Mouse (Mus musculus): Measurements from ENCODE around the gene Cachd1.

Cachd1 gene

DNA sequence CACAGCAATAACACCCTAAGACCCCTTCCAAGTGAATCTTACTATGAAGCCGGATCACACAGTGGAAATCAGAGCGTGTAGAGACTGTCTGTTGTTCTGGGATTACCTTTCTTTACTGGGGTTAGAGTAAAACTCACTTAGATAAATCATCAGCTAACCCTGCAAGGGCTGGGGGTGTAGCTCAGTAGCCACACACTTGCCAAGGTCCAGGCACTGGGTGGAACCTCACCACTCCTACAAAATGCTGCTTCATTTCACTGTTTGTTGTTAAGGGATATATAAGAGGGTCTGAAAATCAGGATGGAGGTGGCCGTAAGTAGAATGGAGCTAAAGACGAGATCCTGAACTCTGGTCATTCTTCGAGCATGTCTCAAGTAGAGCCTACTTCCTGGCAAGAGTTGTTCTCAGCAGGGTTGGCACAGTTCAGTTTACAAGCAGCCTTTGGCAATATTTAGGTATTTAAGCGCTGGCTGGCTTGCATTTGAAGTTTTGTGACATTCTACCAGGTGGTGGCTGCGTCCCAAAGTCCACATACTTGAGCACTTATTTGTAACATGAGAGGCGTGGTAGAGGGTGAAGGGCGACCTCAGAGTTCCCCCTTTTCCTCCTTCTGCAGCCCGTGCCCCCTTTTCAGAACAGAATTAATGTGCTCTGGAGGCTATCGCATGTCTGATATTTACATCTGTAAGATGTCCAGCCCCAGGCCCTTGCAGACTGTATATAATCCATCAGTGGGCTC lies 146.5 kb downstream of the Cachd1 start:
- DNase-seq (ENCODE audit: low spot score in 2 of 2) = no peak

- DNase-seq (ENCODE audit: low spot score in 2 of 2) = no peak
These were observed 147.1 kb downstream of the Cachd1 start for GRCm38 (mm10) chr4:100923598-100923997.

- no peak for DNase-seq (ENCODE audit: low spot score in 2 of 2)
These were observed 147.8 kb downstream of the Cachd1 start for GRCm38 (mm10) chr4:100924276-100924675.

DNA sequence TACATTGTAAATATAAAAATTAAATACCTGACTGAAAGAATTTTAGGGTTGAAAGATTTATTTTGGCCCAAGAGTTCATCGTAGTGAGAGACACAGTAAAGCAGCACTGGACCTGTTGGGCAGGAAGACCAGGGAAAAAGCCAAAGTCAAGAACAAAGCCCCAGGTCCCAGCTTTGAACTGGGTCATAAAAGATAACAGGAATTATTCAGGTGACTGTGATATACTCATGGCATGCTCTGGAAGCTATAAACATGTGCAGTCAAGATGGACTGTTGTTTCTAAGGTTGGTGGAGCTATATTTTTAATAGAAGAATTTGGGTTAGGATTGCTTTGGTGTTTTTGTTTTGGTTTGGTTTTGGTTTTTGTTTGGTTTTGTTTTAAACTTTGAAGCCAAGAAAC lies 148.7 kb downstream of the Cachd1 start:
- DNase-seq (ENCODE audit: low spot score in 2 of 2) = no peak

DNA sequence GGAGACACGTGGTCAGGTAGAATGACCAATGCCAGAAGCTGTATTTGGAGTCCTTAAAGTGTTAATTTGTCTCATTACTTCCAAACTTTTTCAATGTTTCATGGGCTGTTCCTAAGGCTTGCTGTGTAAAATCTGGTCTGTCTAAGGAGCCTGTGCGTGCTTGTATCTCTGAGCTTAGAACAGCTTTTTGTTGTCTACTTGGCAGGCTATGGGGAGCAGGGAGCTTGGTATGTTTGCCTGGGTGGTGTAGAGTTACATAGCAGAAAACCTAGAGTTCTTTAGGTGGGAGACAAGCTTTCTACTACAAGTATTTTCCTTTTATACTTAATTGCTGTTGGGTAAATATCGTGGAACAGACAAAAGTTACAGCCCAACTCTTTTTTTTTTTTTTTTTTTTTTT lies 150.1 kb downstream of the Cachd1 start:
- DNase-seq (ENCODE audit: low spot score in 2 of 2) = no peak

DNA sequence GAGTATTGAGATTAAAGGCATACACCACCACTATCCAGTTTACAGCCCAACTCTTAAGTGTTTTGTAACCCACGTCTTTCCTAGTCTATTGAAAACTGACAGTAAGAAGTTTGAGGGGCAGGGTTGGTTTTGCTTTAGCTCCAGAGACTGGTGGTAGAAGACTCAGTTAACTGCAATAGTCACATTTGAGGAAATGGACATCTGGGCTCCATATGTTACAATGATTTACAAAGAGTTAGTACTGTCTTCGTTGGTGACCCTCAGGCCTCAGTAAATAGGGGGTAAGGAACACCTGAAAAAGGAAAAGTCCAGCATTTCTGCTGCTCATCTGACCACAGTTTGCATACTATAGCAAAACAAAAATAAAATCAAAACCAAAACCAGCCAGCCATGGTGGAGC lies 150.6 kb downstream of the Cachd1 start:
- DNase-seq (ENCODE audit: low spot score in 2 of 2) = no peak

- no peak for DNase-seq (ENCODE audit: low spot score in 2 of 2)
These were observed 167.2 kb downstream of the Cachd1 start for GRCm38 (mm10) chr4:100943689-100944088.

DNA sequence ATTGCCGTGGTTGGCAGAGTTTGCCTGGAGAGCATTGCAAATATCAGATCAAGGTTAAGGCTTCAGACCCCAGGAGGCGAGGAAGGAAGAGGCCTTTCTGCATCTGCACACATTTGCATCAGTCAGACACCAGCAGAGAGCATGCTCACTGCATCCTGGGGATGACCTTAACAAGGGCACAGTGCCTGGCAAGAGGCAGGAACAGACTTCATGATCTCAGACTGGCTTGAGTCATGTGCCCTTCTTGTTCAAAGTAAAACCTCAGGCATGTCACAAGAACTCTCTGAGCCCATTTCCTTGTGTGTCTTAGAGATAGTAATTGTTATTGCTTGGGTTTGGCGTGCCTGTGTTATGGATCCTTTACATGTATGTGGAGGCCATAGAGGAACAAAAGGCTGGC lies 167.8 kb downstream of the Cachd1 start:
- DNase-seq (ENCODE audit: low spot score in 2 of 2) = no peak

GRCm38 (mm10) chr4:100945171-100945899 lies 168.9 kb downstream of the Cachd1 start:
- DNase-seq (ENCODE audit: low spot score in 2 of 2) = no peak

DNA sequence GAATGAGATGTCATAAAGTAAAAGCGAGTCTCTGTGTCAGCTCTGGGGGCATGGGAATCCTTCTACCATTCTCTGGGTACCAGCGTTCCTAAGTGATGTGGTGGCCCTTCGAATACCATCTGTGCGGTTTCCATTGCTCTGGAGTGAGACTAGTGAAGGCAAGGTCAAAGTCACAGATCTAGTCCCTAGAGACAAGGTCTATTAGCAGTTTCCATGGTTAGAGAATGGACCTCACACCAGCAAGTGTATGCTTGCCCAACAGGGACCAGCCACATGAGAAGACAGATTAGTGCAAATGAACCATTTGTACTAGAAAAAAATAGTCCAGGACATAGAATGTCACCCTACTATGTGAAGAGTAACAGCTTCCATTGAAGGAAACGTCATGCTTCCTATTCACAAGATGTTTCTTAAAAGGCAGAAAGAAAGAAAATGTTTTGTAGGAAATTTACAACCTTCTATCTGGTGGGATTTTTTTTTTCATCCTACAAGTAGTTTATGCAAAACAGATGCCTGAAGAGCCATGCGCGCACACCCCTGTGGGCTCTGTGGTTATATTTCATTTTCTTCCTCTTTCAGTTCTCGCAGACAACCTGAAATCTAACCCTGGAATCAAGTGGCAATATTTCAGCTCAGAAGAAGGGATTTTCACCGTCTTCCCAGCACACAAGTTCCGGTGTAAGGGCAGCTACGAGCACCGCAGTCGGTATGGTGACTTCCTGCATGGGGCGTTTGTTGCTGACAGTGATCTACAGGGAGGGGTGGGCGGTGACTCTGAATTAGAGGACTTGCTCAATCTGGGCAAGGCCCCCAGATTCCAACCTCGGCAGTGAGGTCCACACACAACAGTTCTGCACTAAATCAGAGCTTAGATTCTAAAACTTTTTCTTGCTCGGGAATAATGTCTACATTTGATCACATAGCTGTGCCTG lies 172.3 kb downstream of the Cachd1 start:
- DNase-seq (ENCODE audit: low spot score in 2 of 2) = no peak

- DNase-seq (ENCODE audit: low spot score in 2 of 2) = no peak
These were observed 173.8 kb downstream of the Cachd1 start for GRCm38 (mm10) chr4:100950316-100950715.

DNA sequence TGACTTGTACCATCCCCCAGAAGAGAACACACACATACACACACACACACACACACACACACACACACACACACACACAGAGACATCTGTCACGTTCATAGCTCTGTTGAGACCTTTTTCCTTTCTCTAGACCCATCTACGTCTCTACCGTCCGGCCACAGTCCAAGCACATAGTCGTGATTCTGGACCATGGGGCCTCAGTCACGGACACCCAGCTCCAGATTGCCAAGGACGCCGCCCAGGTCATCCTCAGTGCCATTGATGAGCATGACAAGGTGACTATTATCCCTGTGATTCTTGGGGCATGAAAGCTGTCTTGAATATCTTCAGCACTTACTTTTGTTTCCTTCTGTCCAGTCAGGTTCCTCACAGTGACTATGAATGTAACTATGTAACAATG lies 175.4 kb downstream of the Cachd1 start:
- DNase-seq (ENCODE audit: low spot score in 2 of 2) = no peak

- no peak for DNase-seq (ENCODE audit: low spot score in 2 of 2)
These were observed 186.9 kb downstream of the Cachd1 start for GRCm38 (mm10) chr4:100963341-100963740.

DNA sequence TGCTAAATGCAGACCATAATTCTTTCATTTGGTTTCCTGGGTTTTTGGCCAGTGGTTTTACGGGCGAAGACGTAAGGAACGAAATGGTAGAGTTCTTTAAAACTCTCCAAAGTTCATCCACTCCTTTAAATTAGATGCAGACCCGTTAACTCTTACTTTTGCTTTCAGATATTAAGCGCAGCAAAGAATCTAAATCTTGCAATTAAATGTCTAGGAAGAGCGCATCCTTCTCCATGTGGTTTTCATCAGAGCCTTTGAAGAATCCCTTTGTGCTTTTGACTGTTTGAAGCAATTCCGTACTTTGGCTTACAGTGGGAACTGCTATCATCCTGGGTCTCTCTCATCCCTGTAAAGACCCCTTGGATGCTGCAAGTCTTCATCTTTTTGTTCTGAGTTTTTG lies 187.3 kb downstream of the Cachd1 start:
- DNase-seq (ENCODE audit: low spot score in 2 of 2) = no peak

- DNase-seq (ENCODE audit: low spot score in 2 of 2) = no peak
These were observed 191.4 kb downstream of the Cachd1 start for GRCm38 (mm10) chr4:100967703-100968392.

DNA sequence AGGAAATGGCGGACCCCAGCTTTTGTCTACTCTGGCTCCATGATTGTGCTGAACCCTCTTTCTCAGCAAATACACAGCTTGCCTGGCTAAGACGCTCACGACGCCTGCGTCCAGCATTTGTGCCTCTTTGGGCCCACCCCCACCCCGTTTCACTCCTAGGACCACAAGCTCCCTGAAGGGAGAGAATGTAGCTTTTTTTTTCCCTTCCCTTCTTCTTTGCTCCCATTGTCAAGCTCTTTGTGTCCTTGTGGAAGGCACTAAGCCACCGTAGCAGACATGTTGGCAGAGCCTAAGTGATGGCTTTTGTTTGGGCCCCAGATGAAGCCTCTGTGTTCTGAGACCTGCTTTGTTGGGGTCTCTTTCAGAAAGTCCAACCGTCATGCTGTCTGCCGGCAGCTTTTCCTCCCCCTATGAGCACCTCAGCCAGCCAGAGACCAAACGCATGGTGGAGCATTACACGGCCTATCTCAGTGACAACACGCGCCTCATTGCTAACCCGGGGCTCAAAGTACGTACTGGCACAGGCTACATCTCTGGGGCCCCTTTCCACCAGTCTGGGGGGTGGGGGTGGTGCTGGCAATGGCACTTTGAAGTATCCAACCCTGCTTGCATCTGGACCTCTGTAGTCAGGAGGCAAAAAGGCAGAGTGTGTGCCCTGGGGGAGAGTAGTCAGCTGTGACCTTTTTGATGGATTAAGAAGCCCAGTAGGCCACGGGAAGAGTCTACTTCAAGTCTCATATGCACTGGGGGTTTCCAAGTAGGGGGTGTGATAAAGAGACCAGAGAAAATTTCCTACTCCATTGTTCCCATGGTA lies 197.4 kb downstream of the Cachd1 start:
- DNase-seq (ENCODE audit: low spot score in 2 of 2) = no peak

GRCm38 (mm10) chr4:100974455-100975035 lies 198.1 kb downstream of the Cachd1 start:
- DNase-seq (ENCODE audit: low spot score in 2 of 2) = no peak

DNA sequence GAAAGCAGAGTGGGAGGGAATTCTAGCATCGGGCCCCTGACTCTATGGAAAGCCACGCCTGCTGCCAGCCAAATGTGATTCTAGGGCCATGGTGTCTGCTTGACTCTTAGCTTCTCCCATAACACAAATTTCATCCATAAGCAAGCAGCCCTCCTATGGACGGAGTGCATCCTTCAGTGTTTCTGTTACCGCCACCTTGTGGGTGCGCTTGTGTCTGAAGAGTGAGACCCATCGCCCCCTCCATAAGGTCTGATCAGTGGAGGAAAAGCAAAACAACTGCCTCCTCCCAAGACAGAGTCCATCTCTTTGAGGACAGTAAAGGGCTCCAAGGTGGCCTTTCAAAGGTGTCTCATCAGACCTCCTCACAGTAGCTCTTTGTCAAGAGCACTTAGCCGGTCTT lies 201.0 kb downstream of the Cachd1 start:
- no peak for DNase-seq (ENCODE audit: low spot score in 2 of 2)

GRCm38 (mm10) chr4:100987187-100987586 lies 210.7 kb downstream of the Cachd1 start:
- DNase-seq (ENCODE audit: low spot score in 2 of 2) = no peak

GRCm38 (mm10) chr4:100988231-100988799 lies 211.8 kb downstream of the Cachd1 start:
- DNase-seq (ENCODE audit: low spot score in 2 of 2) = no peak

Data from natural killer cell, adult 2 months (primary cell).